Mouse (Mus musculus): Measurements from ENCODE around the gene Myo5a. TPM values are rescaled to one million over a fixed set of nuclear protein-coding genes. Genes with fewer than 3 reads are reported as not detected.

Myo5a gene
- polyA plus RNA-seq, 1 experiment from 2014 or later: 6.4 TPM

DNA sequence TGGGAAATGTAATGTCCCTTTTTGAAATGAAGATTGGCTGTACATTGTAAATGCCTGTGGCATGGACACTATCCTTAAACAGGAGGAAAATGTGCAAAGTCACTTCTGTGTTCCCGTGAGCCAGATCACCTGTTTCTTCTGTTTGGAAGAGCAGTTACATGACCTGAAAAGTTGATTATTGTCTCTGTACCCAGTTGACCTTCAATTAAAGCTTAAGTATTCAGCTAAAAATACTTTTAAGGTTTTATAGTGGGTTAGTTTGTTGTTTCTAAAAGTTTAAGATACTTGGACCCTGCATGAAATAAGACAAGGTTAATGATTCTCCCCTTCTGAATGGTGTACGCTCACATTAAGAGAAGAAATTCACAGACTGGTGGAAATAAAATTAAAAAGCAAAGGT is 30.2 kb upstream of the Myo5a start:
- Histone ChIP-seq H3K4me3 (no peak overlapping the region), H3K9me3 (replicated peaks) (no peaks in the 10 kb centered on the region), H3K27me3 (no peaks in the 10 kb centered on the region), H3K4me2 (no peak overlapping the region), H3K27ac (no peak overlapping the region), H3K36me3 (peaks cover 3% of the 10 kb centered on the region; the same call in 1 of the 2 replicates), H3K9ac (no peak overlapping the region), H3K4me1 (replicated peaks) (peaks cover 10% of the 10 kb centered on the region)
- ATAC-seq (replicated peaks; ENCODE audit: insufficient number of reproducible peaks, insufficient read depth, low FRiP score, low read depth): no peak
- 91% methylated on average over 2 of the region's 2 CpGs for WGBS

DNA sequence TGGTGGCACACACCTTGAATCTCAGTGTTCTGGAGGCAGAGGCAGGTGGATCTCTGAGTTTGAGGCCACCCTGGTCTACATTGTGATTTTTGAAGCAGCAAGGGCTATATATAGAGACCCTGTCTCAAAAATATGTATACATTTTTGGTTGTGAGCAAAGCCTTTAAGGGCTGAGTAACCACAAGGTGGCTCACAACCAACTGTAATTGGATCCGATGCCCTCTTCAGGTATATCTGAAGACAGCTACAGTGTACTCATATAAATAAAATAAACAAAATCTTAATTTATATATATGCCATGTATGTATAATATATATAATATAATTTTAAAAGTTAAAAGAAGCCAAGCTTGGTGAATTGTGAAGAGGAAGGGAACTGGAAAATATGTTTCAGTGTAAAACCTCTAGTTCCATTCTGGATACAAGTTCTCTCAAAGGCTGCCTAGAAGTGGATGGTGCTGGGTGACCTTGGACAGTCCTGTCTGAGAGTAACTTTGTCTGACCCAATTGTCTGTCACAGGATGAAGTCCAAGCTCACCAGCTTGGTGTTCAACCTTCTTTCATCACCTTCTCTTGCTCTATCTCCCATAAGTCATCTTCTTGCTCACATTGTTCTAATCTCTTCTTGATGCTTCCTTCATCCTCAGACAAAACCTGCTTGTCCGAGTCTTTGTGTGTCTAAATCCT is 28.8 kb upstream of the Myo5a start:
- Histone ChIP-seq H3K4me2 (no peak overlapping the region), H3K27me3 (no peaks in the 10 kb centered on the region), H3K4me1 (replicated peaks) (peaks cover 10% of the 10 kb centered on the region), H3K27ac (no peak overlapping the region), H3K36me3 (peaks cover 3% of the 10 kb centered on the region; the same call in 1 of the 2 replicates), H3K9ac (no peak overlapping the region), H3K4me3 (no peak overlapping the region), H3K9me3 (replicated peaks) (no peaks in the 10 kb centered on the region)
- WGBS: 66% methylated on average over 2 of the region's 2 CpGs
- no peak for ATAC-seq (replicated peaks; ENCODE audit: insufficient number of reproducible peaks, insufficient read depth, low FRiP score, low read depth)

DNA sequence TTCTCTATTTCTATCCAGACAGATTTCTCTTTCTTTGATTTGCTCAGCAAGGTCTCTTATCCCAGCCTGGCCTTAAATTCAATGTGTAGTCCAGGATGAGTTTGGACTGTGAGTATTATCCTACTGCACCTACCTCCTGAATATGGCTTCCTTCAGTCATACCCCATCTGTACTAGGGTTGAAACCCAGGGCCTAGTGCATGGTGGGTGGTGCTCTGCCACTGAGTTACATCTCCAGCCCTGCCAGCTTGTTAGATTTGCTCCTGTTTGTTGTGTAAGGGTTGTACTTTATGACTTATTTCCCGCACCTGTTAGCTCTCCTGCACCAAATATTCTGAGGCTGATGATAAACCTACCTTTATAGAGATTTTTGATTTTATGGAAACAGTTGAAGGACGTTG is 27.6 kb upstream of the Myo5a start:
- Histone ChIP-seq H3K27me3 (no peaks in the 10 kb centered on the region), H3K9ac (no peak overlapping the region), H3K27ac (no peak overlapping the region), H3K9me3 (replicated peaks) (no peaks in the 10 kb centered on the region), H3K36me3 (peaks cover 3% of the 10 kb centered on the region; the same call in 1 of the 2 replicates), H3K4me1 (replicated peaks) (peaks cover 10% of the 10 kb centered on the region), H3K4me3 (no peak overlapping the region), H3K4me2 (no peak overlapping the region)
- ATAC-seq (replicated peaks; ENCODE audit: insufficient number of reproducible peaks, insufficient read depth, low FRiP score, low read depth): no peak
- WGBS: 92% methylated on average over 2 of the region's 2 CpGs

DNA sequence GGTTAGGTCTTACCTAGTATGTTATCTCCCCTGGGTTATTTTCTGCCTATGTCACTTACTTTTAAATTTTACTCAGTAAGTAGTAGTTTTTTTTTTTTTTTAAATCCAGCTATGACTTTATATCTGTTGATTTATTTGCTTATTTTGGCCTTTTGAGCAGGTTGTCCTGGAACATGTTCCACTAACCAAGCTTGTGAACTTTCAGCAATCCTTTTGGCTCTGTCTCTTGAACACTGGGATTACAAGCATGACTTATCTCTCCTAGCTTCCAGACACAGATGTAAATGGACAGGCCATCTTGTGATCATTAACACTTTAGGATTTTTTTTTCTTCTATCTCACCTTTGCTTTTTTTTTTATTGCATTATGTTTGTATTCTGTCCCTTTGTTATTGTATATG is 23.7 kb upstream of the Myo5a start:
- ATAC-seq (replicated peaks; ENCODE audit: insufficient number of reproducible peaks, insufficient read depth, low FRiP score, low read depth): no peak
- Histone ChIP-seq H3K4me2 (no peak overlapping the region), H3K4me3 (no peak overlapping the region), H3K4me1 (replicated peaks) (no peaks in the 10 kb centered on the region), H3K36me3 (peaks cover 3% of the 10 kb centered on the region; the same call in 1 of the 2 replicates), H3K27ac (no peak overlapping the region), H3K27me3 (no peaks in the 10 kb centered on the region), H3K9me3 (replicated peaks) (no peaks in the 10 kb centered on the region), H3K9ac (no peak overlapping the region)

DNA sequence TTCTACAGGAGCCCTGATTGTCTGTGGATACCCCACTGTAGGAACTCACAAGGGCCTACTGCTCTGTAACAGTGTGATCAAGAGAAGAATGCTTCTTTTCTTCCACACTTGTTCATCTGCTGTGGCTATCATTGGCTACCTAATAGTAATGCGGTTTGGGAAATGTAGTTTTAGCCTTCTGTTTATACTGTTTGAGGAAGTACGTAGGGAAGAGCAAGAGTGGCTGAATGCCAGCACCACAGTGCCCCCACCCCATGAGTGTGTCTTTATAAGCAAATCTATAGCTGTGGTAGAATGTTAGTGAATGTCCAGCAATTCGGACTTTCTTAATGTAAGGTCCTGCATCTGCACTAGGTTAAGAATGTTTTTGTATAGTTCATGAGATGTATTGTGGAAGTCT is 21.7 kb upstream of the Myo5a start:
- no peaks in the 10 kb centered on the region for H3K36me3 ChIP-seq
- ATAC-seq (replicated peaks; ENCODE audit: insufficient number of reproducible peaks, insufficient read depth, low FRiP score, low read depth): no peak
- no peaks in the 10 kb centered on the region for H3K27me3 ChIP-seq
- H3K4me1 ChIP-seq (replicated peaks): no peaks in the 10 kb centered on the region
- WGBS: 68% methylated on average over 3 of the region's 3 CpGs
- no peak overlapping the region for H3K9ac ChIP-seq
- H3K9me3 ChIP-seq (replicated peaks): no peaks in the 10 kb centered on the region
- H3K4me2 ChIP-seq: no peak overlapping the region
- H3K27ac ChIP-seq: no peak overlapping the region
- H3K4me3 ChIP-seq: no peak overlapping the region

DNA sequence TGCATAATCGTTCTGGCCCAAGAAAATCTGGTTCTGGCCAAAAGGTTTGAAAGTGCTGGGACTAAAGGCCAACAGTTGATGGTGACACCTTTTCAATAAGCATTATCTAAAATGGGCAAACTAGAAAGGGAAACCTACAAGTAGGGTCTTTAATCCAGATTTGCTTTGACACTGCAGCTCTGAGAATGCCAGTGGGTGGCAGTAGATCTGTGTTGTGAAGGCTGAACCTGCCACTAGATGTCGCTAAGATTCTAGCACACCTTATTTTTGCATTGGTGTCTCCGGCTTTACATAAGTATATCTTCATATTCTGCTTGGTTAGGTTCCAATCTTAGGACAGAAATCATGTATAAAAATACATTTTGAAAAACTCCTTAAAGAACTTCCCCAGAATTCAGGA is 20.8 kb upstream of the Myo5a start:
- H3K27ac ChIP-seq: no peak overlapping the region
- H3K36me3 ChIP-seq: no peaks in the 10 kb centered on the region
- H3K4me3 ChIP-seq: no peak overlapping the region
- H3K4me1 ChIP-seq (replicated peaks): no peaks in the 10 kb centered on the region
- H3K27me3 ChIP-seq: no peaks in the 10 kb centered on the region
- no peaks in the 10 kb centered on the region for H3K9me3 ChIP-seq (replicated peaks)
- H3K9ac ChIP-seq: no peak overlapping the region
- ATAC-seq (replicated peaks; ENCODE audit: insufficient number of reproducible peaks, insufficient read depth, low FRiP score, low read depth): no peak
- H3K4me2 ChIP-seq: no peak overlapping the region
- WGBS: 24% methylated on average over 3 of the region's 3 CpGs

DNA sequence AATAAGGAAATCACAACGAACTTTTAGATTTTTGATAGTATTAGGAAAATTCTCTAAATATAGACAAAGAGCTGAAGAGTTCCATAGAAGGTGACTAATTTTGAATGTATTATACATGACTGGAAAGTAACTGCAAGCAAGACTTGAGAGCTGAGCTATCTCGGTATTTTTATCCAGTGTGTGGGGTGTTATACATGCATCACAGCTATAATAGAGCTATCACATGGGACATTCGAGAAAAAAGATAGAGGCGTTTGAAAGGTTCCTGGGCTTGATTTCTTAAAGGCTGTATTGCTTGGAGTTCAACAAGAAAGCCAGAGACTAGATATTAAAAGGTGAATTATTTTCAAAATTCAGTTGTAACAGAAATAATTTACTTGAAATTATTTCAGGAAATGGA is 19.0 kb upstream of the Myo5a start:
- H3K4me2 ChIP-seq: no peak overlapping the region
- H3K36me3 ChIP-seq: peaks cover 6% of the 10 kb centered on the region
- no peak overlapping the region for H3K9ac ChIP-seq
- H3K4me3 ChIP-seq: no peak overlapping the region
- WGBS: 63% methylated on average over 4 of the region's 4 CpGs
- H3K27me3 ChIP-seq: no peaks in the 10 kb centered on the region
- no peaks in the 10 kb centered on the region for H3K9me3 ChIP-seq (replicated peaks)
- no peak for ATAC-seq (replicated peaks; ENCODE audit: insufficient number of reproducible peaks, insufficient read depth, low FRiP score, low read depth)
- H3K27ac ChIP-seq: no peak overlapping the region
- no peaks in the 10 kb centered on the region for H3K4me1 ChIP-seq (replicated peaks)

DNA sequence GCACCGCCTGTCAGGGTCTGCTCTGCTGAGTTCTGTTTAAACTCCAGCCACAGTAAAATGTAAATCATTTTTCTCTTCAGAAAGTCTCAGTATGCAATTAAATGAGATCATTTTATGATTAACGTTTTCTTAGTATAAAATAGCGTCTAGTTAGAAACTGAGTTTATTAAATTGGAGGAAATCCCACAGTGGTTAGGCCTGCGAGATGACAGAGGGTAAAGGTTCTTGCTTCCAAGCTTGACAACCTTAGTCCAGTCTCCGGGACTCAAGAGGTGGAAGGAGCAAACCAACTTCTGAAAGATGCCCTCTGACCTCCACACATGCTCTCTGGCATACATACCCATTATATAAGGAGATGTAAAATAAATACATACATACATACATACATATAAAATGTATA is 15.8 kb upstream of the Myo5a start:
- H3K9me3 ChIP-seq (replicated peaks): no peaks in the 10 kb centered on the region
- no peak for ATAC-seq (replicated peaks; ENCODE audit: insufficient number of reproducible peaks, insufficient read depth, low FRiP score, low read depth)
- H3K27ac ChIP-seq: no peak overlapping the region
- H3K36me3 ChIP-seq: peaks cover 33% of the 10 kb centered on the region
- H3K4me1 ChIP-seq (replicated peaks): no peaks in the 10 kb centered on the region
- H3K4me2 ChIP-seq: no peak overlapping the region
- H3K27me3 ChIP-seq: no peaks in the 10 kb centered on the region
- no peak overlapping the region for H3K4me3 ChIP-seq
- WGBS: 85% methylated on average over 5 of the region's 5 CpGs
- H3K9ac ChIP-seq: no peak overlapping the region

DNA sequence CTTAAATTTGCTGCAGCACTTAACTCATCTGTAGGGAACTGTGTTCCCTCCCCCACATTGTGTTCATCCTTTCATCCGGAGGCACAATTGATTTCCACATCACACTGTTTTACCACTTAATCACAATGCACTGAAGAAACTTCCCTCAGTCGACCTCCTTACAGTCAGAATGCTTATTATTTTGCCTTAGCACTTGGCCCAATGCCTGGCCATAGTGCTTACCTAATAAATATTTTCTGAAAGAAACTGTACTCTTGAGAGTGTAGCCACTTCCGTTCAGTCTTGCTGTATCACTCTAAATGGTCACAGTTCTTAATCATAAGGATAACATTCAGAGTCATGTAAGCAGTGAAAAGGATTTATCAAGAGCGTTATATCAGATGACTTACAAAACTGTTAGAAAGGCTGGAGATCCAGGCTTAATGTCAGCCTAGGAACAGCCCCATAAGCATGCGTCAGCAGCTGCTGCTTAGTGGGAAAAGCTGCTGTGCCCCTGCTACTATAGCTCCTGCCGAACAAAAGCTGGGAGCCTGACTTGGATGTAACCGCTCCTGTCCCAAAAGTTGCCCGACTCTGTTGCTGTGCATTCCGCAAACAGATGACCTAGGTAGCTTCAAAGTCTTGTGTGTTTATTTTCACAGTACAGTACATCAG is 6.0 kb upstream of the Myo5a start:
- no peaks in the 10 kb centered on the region for H3K4me1 ChIP-seq (replicated peaks)
- H3K27ac ChIP-seq: no peak overlapping the region
- no peak overlapping the region for H3K4me3 ChIP-seq
- H3K27me3 ChIP-seq: no peaks in the 10 kb centered on the region
- WGBS: 64% methylated on average over 9 of the region's 9 CpGs
- peaks cover 3% of the 10 kb centered on the region; the same call in 1 of the 2 replicates for H3K36me3 ChIP-seq
- H3K9me3 ChIP-seq (replicated peaks): no peaks in the 10 kb centered on the region
- no peak for ATAC-seq (replicated peaks; ENCODE audit: insufficient number of reproducible peaks, insufficient read depth, low FRiP score, low read depth)
- no peak overlapping the region for H3K4me2 ChIP-seq
- no peak overlapping the region for H3K9ac ChIP-seq

DNA sequence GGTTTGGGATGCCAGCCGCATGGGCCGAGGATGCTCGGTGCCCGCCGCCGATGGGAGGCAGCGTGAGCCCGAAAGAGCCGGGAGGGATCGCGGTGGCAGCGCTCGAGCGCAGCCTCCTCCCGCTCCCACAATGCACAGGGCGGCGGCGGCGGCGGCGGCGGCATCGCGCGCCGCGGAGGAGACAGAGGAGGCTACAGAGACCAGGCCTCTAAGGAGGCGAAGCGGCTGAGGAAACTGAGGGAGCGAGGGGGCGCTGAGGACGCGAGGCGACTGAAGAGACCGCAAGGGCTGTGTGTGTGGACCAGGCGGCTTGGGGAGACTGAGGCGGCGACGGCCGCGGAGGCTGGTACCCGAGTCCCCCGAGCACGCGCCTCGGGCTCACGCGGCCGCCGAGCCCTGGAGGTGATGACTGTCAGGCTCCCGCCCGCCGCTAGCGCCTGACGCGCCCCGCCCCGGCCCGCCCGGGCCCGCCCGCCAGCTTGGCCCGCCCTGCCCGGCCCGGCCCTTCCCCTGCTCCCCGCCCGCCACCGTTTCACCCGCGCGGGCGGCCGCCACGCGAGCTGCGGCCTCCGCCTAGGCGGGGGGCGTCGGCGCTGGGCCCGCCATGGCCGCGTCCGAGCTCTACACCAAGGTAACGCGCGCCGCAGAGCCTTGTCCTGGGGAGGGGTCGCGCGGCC is 352 bp downstream of the Myo5a start:
- Histone ChIP-seq H3K9me3 (replicated peaks) (no peaks in the 10 kb centered on the region), H3K4me3 (peak overlapping the region; percentile 98), H3K27me3 (no peaks in the 10 kb centered on the region), H3K4me2 (peak overlapping the region; percentile 97), H3K4me1 (replicated peaks) (peaks cover 8% of the 10 kb centered on the region), H3K27ac (peak overlapping the region; percentile 89), H3K9ac (peak overlapping the region; percentile 82), H3K36me3 (no peaks in the 10 kb centered on the region)
- peak; percentile 95 for ATAC-seq (replicated peaks; ENCODE audit: insufficient number of reproducible peaks, insufficient read depth, low FRiP score, low read depth)
- WGBS: under 1% methylated on average over 43 of the region's 92 CpGs

DNA sequence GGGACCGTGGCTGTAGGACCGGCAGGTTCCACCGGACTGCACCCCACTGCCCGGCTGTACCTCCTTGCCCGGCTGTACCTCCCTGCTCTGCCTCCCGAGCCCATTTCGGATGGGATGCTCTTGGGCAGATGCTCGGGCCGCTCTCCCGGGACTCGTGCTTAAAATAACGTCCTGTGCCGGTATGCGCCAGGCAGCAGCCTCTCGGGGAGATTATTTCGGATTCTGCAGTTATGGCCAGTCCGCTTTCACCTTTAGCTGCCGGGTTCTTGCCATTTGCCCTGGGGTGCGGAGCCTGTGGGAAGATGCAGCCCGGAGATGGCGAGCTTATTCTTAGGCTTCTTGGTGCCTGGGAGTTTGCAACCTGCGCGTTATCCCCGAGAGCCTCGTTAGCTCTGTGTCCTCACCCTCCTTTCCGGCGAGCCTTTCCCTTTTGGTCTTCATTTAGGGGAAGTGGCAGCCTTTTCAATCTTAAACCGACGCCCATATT is 934 bp downstream of the Myo5a start:
- H3K9me3 ChIP-seq (replicated peaks): no peaks in the 10 kb centered on the region
- no peaks in the 10 kb centered on the region for H3K36me3 ChIP-seq
- peak overlapping the region; percentile 89 for H3K27ac ChIP-seq
- H3K4me2 ChIP-seq: peak overlapping the region; percentile 97
- WGBS: 2% methylated on average over 29 of the region's 29 CpGs
- H3K27me3 ChIP-seq: no peaks in the 10 kb centered on the region
- peak overlapping the region; percentile 82 for H3K9ac ChIP-seq
- H3K4me3 ChIP-seq: peak overlapping the region; percentile 98
- ATAC-seq (replicated peaks; ENCODE audit: insufficient number of reproducible peaks, insufficient read depth, low FRiP score, low read depth): peak; percentile 44; the same call in 1 of the 2 replicates
- H3K4me1 ChIP-seq (replicated peaks): peaks cover 8% of the 10 kb centered on the region
